Mouse (Mus musculus) CH12F3 (cell line): Measurements from ENCODE around the gene Wipf1.

Experiments
- in situ Hi-C: fragments of 300-500 bp; cut with MboI; formaldehyde crosslinking; loops from 2 replicates; pipeline ENCODE4 v1.14.3; 2020; ENCODE audit warnings: low sequenced_read_pairs

Gene Wipf1

GRCm38 (mm10) chr2:73472130-73472529 is 57.4 kb downstream of the Wipf1 start:
- in situ Hi-C loops = no loop called here

DNA sequence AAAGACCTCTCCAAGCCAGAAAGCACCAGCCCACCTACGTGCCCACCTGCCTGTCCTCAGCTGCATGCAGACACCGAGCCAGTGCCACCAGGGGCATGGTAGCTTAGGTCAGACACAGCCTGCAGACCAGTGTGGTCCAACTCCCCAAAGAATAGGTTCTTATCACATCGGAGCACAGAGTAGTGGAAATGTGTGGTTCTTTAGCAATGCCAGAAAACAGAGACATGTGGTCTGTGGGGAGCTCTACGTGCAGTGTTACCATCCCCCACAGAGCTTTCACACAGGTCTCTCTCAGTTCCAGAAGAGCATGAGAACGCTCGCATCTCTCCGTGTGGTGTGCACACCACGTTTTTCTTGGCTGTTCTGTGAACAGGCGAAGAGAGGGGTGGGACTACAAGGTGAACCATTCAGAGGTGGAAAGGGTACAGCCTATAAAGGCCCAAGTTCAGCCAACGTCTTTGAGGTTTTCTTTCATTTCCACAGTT is 59.3 kb downstream of the Wipf1 start:
- in situ Hi-C loops = no loop called here

DNA sequence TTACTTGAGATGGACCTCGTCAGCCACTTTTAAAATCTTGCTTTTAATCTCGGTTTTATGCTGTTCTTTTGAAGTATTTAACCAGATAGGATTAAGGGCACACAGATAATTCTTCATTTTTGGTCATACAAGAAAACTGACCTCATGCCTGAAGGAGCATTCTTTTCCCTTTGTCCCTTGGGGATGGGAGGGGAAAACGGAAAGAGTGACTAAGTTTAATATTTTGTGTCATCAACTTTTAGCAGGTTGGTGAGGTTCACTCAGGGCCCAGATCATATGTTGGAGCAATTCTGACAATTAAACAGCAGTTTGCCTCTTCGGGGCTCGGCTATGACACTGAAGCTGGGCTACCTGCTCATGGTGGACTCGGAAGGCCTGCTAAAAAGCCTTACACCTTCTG is 60.0 kb downstream of the Wipf1 start:
- in situ Hi-C loops = no loop called here

DNA sequence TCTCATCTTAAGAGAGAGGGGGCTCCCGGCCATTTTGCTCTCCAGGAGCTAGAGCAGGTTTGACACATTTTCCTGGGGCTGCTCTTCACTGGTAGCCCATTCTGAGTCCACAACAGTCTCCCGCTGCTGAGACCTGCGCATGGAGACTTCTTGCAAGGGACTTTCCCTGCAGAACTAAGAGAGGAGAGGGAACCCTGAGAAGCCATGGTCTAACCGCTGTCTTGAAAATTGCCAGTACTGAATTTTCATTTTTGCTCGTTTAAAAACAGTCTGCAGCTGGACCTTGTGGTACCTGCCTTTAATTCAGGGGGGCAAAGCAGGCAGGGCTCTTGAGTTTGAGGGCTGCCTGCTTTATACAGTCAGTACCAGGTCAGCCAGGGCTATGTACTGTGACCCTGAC is 60.5 kb downstream of the Wipf1 start:
- in situ Hi-C loops = no loop called here

- in situ Hi-C loops = no loop called here
These were observed 62.3 kb downstream of the Wipf1 start for GRCm38 (mm10) chr2:73467071-73467851.

DNA sequence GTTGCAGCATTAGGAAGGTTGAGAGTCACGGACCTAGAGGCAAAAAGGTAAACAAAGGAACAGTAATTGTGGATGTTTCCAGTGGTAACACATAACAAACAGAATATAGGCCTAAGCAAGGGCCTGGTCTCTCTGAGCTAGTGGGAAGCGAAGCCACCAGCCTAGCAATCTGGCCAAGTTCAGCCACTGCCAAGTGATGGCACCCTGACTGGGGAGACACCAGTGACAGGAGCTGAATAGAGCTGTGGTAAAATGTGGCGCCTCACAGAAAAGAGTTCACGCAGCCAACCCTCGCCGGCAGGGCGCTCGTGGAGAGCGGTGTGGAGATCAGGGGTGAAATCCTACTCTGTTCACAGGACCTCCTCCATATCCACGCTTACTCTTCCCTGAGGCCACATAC is 63.1 kb downstream of the Wipf1 start:
- in situ Hi-C loops = no loop called here

DNA sequence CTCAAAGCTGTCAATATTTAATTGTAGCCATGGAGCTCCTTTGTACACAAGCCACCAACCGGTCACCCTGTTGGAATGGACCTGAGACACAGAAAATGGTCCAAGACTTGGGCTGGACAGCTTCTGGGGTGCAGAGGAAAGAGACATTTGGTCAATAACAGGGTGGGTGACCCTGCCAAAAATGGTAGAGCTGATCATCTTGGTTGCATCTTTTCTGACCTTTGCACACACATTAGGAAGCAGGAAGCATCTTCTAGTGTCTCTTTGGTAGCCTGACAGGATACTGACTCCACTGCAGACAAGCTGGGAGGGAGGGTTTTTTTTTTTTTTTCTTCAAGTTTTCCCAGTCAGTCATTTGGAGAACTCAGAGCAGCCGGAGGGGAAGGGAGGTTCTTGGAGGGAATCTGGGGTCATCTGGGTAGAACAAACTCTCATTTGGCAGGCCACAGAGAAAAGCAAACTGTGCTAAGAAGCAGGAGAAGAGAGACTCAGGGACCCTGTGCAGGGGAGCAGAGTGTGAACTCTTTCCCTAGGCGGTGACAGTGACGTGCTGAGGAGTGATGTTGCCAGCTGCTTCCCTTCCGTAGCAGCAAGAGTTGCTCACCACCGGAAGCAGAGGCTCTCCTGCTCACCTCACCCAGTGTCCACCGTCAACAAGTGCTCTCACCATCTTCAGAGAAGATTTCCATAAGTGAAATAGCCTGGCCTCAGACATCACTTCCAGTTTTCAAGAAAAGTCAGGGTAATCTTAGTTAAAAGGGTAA is 65.9 kb downstream of the Wipf1 start:
- in situ Hi-C loops = no loop called here

DNA sequence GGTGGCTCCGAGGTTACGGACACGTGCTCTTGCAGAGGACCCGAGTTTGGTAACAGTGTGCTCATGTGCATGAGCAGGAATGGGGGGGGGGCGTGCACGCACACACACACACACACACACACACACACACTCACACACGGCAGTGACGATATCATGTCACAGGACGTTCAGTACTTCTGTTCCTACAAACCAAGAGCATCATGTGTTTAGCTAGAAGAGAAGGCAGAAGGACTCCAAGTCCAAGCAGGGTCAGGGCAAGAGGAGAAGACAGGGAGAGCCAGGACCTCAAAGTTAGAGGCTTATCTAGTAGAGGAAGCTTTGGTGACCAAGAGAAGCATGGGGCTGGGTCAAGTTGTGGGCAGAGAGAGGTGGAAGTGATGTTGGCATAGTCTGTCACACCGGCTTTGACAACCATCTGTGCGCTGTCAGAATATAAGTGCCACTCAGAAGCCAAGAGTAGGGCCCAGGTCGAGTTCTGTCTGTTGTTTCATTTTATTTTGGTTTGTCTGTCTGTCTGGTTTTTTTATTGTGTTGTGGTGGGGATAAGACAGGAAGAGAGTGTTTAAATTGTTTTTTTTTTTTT is 66.7 kb downstream of the Wipf1 start:
- in situ Hi-C loops = no loop called here

DNA sequence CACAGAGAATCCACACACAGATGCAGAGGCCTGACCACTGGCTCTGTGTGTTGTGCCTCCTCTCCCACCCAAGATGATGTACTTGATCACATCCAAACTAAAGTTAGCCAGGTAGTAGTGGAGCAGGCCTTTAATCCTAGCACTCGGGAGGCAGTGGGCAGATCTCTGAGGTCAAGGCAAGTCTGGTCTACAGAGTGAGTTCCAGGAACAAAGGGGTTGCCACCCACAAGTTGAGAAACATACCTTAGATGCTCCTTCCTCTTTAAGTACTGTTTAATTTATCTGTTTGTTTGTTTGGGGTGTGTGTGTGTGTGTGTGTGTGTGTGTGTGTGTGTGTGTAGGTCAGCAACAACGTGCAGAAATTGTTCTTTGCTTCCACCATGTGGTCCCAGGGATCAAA is 67.3 kb downstream of the Wipf1 start:
- in situ Hi-C loops = no loop called here

- in situ Hi-C loops = no loop called here
These were observed 69.4 kb downstream of the Wipf1 start for GRCm38 (mm10) chr2:73460168-73460567.

DNA sequence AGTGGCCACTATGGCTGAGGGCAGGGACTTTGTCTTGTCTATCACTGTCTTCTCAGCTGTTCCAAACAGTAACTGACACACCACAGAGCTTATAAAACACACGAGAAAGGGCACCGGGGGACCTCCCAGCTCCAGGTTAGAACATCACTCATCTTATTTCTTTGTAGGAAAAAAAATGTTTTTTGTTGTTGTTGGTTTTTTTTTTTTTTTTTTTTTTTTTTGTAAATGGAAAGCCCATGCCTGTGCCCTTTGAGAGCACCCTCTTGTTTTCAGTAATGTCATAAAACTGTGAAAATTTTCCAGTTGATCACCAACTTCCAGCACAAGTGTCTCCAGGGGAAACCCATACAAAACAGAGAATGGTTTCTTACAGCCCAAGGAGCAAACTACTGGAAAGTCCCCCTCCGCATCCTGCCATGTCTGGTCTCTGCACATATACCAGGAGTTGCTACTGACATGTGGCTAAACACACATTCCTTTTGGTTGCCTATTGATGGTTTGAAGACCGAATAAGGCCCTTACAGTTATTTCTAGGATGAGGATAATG is 69.9 kb downstream of the Wipf1 start:
- in situ Hi-C loops = no loop called here

DNA sequence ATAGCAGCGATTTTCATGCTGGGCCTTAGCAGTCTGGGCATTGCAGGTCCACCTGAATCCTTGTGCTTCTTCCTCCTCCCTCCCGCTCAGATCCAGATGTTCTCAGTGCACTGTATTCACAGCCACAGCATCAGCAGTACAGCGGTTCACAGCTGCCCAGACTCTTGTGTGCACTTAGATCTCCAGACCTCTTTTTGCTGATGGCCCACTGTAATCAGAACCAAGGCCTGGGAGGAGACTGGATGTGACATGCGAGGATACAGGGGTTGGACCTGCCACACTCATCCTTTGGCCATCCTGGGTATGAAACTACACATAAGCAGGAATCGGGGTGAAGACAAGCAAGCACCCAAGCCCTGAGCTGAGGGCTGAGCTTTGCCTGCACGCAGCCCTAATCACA is 72.6 kb downstream of the Wipf1 start:
- in situ Hi-C loops = no loop called here

- in situ Hi-C loops = no loop called here
These were observed 73.4 kb downstream of the Wipf1 start for GRCm38 (mm10) chr2:73456154-73456553.

GRCm38 (mm10) chr2:73455541-73455940 is 74.0 kb downstream of the Wipf1 start:
- in situ Hi-C loops = no loop called here

- in situ Hi-C loops = no loop called here
These were observed 74.9 kb downstream of the Wipf1 start for GRCm38 (mm10) chr2:73454682-73455081.

DNA sequence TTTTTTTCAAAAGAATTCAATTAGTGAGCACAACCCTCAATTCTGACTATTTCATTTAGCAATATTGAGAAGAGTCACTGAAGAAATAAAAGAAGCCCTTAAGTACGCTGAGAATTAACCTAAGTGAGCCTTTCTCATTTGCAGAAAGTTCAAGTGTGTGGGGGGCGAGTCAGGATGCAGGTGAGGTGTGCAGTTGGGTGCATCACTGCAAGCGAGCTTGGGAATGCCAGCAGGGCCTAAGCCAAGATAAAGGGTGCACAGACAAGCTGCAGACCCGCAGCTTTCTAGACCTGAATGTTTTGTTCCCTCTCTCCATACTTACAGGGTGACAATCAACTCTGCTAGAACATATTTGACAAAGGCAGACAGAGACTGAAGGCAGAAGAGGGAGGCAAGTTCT is 75.3 kb downstream of the Wipf1 start:
- in situ Hi-C loops = no loop called here

GRCm38 (mm10) chr2:73453717-73454116 is 75.8 kb downstream of the Wipf1 start:
- in situ Hi-C loops = no loop called here

GRCm38 (mm10) chr2:73453085-73453484 is 76.4 kb downstream of the Wipf1 start:
- in situ Hi-C loops = no loop called here

DNA sequence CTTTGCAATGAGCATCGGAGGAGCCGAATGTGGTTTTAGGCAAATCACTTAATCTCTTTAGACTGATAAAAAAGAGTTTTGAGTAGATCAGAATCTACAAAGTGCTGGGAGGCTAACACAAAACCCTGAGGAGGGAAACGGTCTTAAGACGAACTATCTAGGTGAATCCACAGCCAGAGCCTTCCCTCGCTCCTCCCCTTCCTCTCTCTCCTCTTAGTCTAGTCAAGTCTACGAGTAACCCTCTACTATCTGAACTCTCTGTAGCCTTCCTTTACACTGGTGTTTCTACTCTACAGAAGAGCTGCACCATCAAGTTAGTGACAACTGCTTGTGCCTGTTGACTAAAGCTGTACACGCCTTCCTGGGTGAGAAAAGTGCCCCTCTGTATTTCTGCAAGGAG is 77.0 kb downstream of the Wipf1 start:
- in situ Hi-C loops = no loop called here

DNA sequence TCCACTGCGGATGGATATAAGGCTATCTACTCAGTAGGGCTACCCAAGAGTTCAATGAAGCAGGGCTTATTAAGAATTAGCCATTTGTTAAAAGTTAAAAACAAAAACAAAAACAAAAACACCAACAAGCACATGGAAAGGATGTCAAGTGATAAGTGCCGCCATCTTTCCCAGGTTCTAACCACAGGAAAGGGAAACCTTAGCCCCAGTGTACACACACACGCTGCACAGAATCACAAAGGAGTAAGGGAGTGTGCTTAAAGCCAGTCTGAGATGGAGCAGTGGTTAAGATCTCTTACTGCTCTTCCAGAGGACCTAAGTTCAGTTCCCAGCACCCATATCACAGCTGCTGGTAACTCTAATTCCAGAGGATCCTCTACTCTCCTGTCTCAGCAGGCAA is 78.0 kb downstream of the Wipf1 start:
- in situ Hi-C loops = no loop called here

GRCm38 (mm10) chr2:73450172-73450715 is 79.3 kb downstream of the Wipf1 start:
- in situ Hi-C loops = no loop called here
